Comparison of ENCODE assay signal across 9 mouse cellular contexts in the genomic region with DNA sequence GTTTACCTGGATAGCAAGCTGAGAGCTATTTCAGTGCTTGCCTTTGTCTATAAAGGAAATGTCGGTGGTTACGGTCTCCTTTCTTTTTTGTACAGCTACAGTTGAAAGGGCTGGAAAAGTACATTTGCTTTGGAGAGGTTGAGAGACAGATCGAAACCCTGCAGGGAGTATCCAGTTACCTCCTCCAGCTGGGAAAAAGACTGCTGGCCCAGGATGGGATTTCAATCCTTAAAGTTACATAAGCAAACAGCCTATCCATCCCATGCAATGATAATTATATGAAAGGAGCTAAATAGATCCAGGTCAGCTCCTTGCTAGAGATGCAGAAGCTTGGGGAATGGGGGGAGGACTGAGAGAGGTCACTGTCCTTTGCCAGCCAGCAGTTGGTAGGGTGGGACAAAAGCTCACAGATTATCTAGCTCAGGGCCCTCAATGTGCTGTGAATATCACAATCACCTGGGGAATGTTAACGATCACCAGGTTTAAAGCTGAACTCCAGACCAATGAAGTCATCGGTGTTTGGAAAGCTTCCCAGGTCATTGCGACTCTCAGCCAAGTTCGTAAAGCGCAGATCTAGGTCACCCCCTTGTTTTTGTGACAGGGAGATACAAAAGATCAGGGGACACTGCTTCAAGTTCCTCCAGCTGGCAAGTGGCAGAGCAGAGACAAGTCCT. TPM values are rescaled to one million over a fixed set of nuclear protein-coding genes. Genes with fewer than 3 reads are reported as not detected.
DNase-seq lines count a peak whose midpoint lies in the region; ATAC-seq and TF ChIP-seq lines count a peak whose summit lies in the region.
"Had no signal": no experiment of that assay in that cellular context is flagged by ENCODE, and none has a peak within 500 bp of the region (broad histone marks: within the 10 kb centered on the region; RNA-seq: fewer than 3 reads in every experiment).

No protein-coding gene starts in this region.

- no peak overlapping the region for H3K4me3 ChIP-seq in liver, postnatal 0 days (ENCODE audit: low read depth, low read length)
- H3K4me3 ChIP-seq in liver, embryonic 12.5 days: no peak overlapping the region
- no peak overlapping the region for H3K4me3 ChIP-seq in limb, embryonic 14.5 days (replicated peaks; ENCODE audit: low read length)
- no peak overlapping the region for H3K4me3 ChIP-seq in midbrain, embryonic 16.5 days (ENCODE audit: low read depth, low read length)
- H3K4me3 ChIP-seq: neural tube, embryonic 13.5 days had no signal

- no peak overlapping the region for H3K9ac ChIP-seq in liver, postnatal 0 days (replicated peaks)
- no peak overlapping the region for H3K9ac ChIP-seq in liver, embryonic 12.5 days
- H3K9ac ChIP-seq in limb, embryonic 14.5 days (ENCODE audit: low read depth, low read length, severe bottlenecking): no peak overlapping the region
- no peak overlapping the region for H3K9ac ChIP-seq in midbrain, embryonic 16.5 days (ENCODE audit: low read depth, low read length)
- H3K9ac ChIP-seq: neural tube, embryonic 13.5 days had no signal

- 0 out of 2 replicates have a peak, but pooled peaks cover 2% of the 10 kb centered on the region for H3K4me1 ChIP-seq in liver, postnatal 0 days (ENCODE audit: insufficient read depth)
- H3K4me1 ChIP-seq in liver, embryonic 12.5 days: no peaks in the 10 kb centered on the region
- H3K4me1 ChIP-seq in limb, embryonic 14.5 days (ENCODE audit: control insufficient read depth, insufficient read depth, low read length): peaks cover 7% of the 10 kb centered on the region; the same call in 1 of the 2 replicates
- H3K4me1 ChIP-seq in midbrain, embryonic 16.5 days (ENCODE audit: control insufficient read depth, insufficient read depth, low read length): no peaks in the 10 kb centered on the region

- H3K27me3 ChIP-seq in liver, postnatal 0 days (ENCODE audit: insufficient read depth, low read length): no peaks in the 10 kb centered on the region
- H3K27me3 ChIP-seq in liver, embryonic 12.5 days (replicated peaks): no peaks in the 10 kb centered on the region
- H3K27me3 ChIP-seq in limb, embryonic 14.5 days (ENCODE audit: control insufficient read depth, insufficient read depth, low read length): no peaks in the 10 kb centered on the region
- H3K27me3 ChIP-seq in midbrain, embryonic 16.5 days (ENCODE audit: control insufficient read depth, insufficient read depth, low read depth, low read length): no peaks in the 10 kb centered on the region
- H3K27me3 ChIP-seq: neural tube, embryonic 13.5 days had no signal

- peaks cover 2% of the 10 kb centered on the region; the same call in 1 of the 2 replicates for H3K9me3 ChIP-seq in liver, postnatal 0 days (ENCODE audit: low read length)
- H3K9me3 ChIP-seq in liver, embryonic 12.5 days (replicated peaks): 0 out of 2 replicates have a peak, but pooled peaks cover 2% of the 10 kb centered on the region
- peaks cover 3% of the 10 kb centered on the region; the same call in 1 of the 2 replicates for H3K9me3 ChIP-seq in limb, embryonic 14.5 days (ENCODE audit: control insufficient read depth, low read length)
- no peaks in the 10 kb centered on the region for H3K9me3 ChIP-seq in midbrain, embryonic 16.5 days (replicated peaks; ENCODE audit: control insufficient read depth, low read length, poor library complexity, severe bottlenecking)

- no peaks in the 10 kb centered on the region for H3K36me3 ChIP-seq in liver, postnatal 0 days (replicated peaks; ENCODE audit: insufficient read depth, low read length)
- H3K36me3 ChIP-seq in liver, embryonic 12.5 days: no peaks in the 10 kb centered on the region
- no peaks in the 10 kb centered on the region for H3K36me3 ChIP-seq in limb, embryonic 14.5 days (ENCODE audit: control insufficient read depth, insufficient read depth, low read length)
- H3K36me3 ChIP-seq in midbrain, embryonic 16.5 days (ENCODE audit: control insufficient read depth, insufficient read depth, low read length): no peaks in the 10 kb centered on the region
- H3K36me3 ChIP-seq: neural tube, embryonic 13.5 days had no signal

- no peak overlapping the region for H3K4me2 ChIP-seq in liver, postnatal 0 days (ENCODE audit: low read depth, low read length)
- no peak overlapping the region for H3K4me2 ChIP-seq in liver, embryonic 12.5 days
- H3K4me2 ChIP-seq in limb, embryonic 14.5 days (replicated peaks; ENCODE audit: low read depth, low read length, severe bottlenecking): no peak overlapping the region
- H3K4me2 ChIP-seq in midbrain, embryonic 16.5 days (ENCODE audit: low read length): no peak overlapping the region
- H3K4me2 ChIP-seq: neural tube, embryonic 13.5 days had no signal

- TF ChIP-seq POLR2A in limb, embryonic 14.5 days (IDR thresholded peaks at IDR 0.05; ENCODE audit: borderline replicate concordance, extremely low read depth, insufficient read depth, insufficient read length): no peak

- DNase-seq in liver, postnatal 0 days: peak; percentile 53
- peak; percentile 74 for DNase-seq in cerebellum, adult 11-12 months
- DNase-seq in gastrocnemius, postnatal 25 days: peak; percentile 37
- DNase-seq in limb, embryonic 14.5 days (ENCODE audit: low spot score): peak; percentile 83
- DNase-seq in urinary bladder, postnatal 4 days (ENCODE audit: low spot score in 2 of 2): no peak
- DNase-seq in ovary, postnatal 10 days (ENCODE audit: low spot score): no peak

- H3K27ac ChIP-seq in liver, postnatal 0 days (ENCODE audit: low read depth): peak overlapping the region; percentile 51; the same call in 1 of the 2 replicates
- no peak overlapping the region for H3K27ac ChIP-seq in liver, embryonic 12.5 days
- peak overlapping the region; percentile 16; the same call in 1 of the 2 replicates for H3K27ac ChIP-seq in limb, embryonic 14.5 days (replicated peaks; ENCODE audit: low read depth, low read length)
- H3K27ac ChIP-seq in midbrain, embryonic 16.5 days (ENCODE audit: low read length): no peak overlapping the region
- H3K27ac ChIP-seq: neural tube, embryonic 13.5 days had no signal

- peak; percentile 94 for ATAC-seq in liver, postnatal 0 days
- ATAC-seq in liver, embryonic 12.5 days: no peak
- peak; percentile 87 for ATAC-seq in limb, embryonic 14.5 days (ENCODE audit: low FRiP score, low read depth)
- ATAC-seq in midbrain, embryonic 16.5 days: no peak

- WGBS in liver, postnatal 0 days (ENCODE audit: insufficient replicate concordance): 46% methylated on average over 8 of the region's 8 CpGs
- WGBS in liver, embryonic 12.5 days (ENCODE audit: insufficient replicate concordance): 44% methylated on average over 8 of the region's 8 CpGs
- 16% methylated on average over 8 of the region's 8 CpGs for WGBS in limb, embryonic 14.5 days
- 30% methylated on average over 8 of the region's 8 CpGs for WGBS in midbrain, embryonic 16.5 days

- TF ChIP-seq CTCF in liver, postnatal 0 days (IDR thresholded peaks at IDR 0.05; ENCODE audit: low read depth): no peak

- no peak for TF ChIP-seq EP300 in liver, postnatal 0 days (IDR thresholded peaks at IDR 0.05; ENCODE audit: low read depth)

RNA-seq across cellular contexts. Expression of a gene that starts 56.0 kb away (rescaled TPM):
- polyA plus RNA-seq in liver, postnatal 0 days (2015; fragmentation: Nextera tagmentation; extraction: Ambion mirVana): not detected in 2 replicates
- not detected in 2 replicates for polyA plus RNA-seq in liver, embryonic 12.5 days (2016; fragmentation: Nextera tagmentation; extraction: Ambion mirVana)
- not detected for total RNA-seq in gastrocnemius, postnatal 25 days (2021)
- polyA plus RNA-seq in limb, embryonic 14.5 days (2012; rRNA removed): 0.58 and 0.72 TPM in 2 replicates
- polyA plus RNA-seq in limb, embryonic 14.5 days (2014; fragmentation: Nextera tagmentation; extraction: Ambion mirVana): 0.06 and 0.33 TPM in 2 replicates
- 1.5 and 1.6 TPM in 2 replicates for polyA plus RNA-seq in midbrain, embryonic 16.5 days (2015; fragmentation: Nextera tagmentation; extraction: Ambion mirVana)

RNA-seq across cellular contexts. Expression of a gene that starts 57.2 kb away (rescaled TPM):
- polyA plus RNA-seq in liver, postnatal 0 days (2015; fragmentation: Nextera tagmentation; extraction: Ambion mirVana): 0.22 TPM in 1 of 2 replicates, not detected in the other
- not detected in 2 replicates for polyA plus RNA-seq in liver, embryonic 12.5 days (2016; fragmentation: Nextera tagmentation; extraction: Ambion mirVana)
- under 1 TPM in 1 of 2 experiments, not detected in 1; 0.75 TPM for total RNA-seq in gastrocnemius, postnatal 25 days (2021)
- polyA plus RNA-seq in limb, embryonic 14.5 days (2012; rRNA removed): 0.18 and 0.41 TPM in 2 replicates
- 0.37 and 0.54 TPM in 2 replicates for polyA plus RNA-seq in limb, embryonic 14.5 days (2014; fragmentation: Nextera tagmentation; extraction: Ambion mirVana)
- polyA plus RNA-seq in midbrain, embryonic 16.5 days (2015; fragmentation: Nextera tagmentation; extraction: Ambion mirVana): 0.43 TPM in 1 of 2 replicates, not detected in the other
- polyA plus RNA-seq: neural tube, embryonic 13.5 days had no signal

Comparison
In these comparisons a context has a peak if more than half of its experiments do, and no peak if none do; other contexts are left out.
1. ATAC-seq: peak in liver, postnatal 0 days (single experiment) and limb, embryonic 14.5 days (single experiment); none in liver, embryonic 12.5 days (single experiment) and midbrain, embryonic 16.5 days (single experiment).
2. H3K27ac ChIP-seq: peak in liver, postnatal 0 days (single experiment) and limb, embryonic 14.5 days (single experiment); none in liver, embryonic 12.5 days (single experiment) and midbrain, embryonic 16.5 days (single experiment).
3. DNase-seq: peak in liver, postnatal 0 days (single experiment), cerebellum, adult 11-12 months (single experiment), gastrocnemius, postnatal 25 days (single experiment) and limb, embryonic 14.5 days (single experiment); none in urinary bladder, postnatal 4 days (0 of 2) and ovary, postnatal 10 days (single experiment).